Mouse (Mus musculus) fat pad, adult 2 months (tissue): Measurements from ENCODE around the gene Lmf1.

Experiments used
- DNase-seq: peaks from one replicate; pipeline ENCODE4 v3.0.0-alpha.2; 2011; ENCODE audit warnings: low read depth, low spot score; ENCODE audit errors: extremely low read depth

The Lmf1 gene

DNA sequence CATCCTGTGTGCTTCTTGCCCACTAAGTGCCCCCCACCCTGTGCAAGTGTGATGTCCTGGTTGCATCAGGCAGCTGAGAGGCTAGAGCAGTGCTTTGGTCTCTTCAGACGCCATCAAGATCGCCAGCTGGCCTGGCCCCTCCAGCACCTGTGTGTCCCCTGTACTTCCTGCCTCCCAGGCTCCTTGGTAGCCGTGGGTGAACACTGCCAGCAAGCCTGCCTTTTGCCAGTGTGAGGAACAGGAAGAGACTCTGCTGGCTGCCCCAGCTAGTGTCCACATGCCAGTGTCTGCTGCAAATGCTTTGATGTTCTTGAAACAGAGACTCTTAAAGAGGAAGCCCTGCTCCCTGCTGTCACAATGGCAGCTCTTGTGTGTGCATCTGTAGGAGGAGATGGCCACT is 18.7 kb downstream of the Lmf1 start:
- DNase-seq: no peak

DNA sequence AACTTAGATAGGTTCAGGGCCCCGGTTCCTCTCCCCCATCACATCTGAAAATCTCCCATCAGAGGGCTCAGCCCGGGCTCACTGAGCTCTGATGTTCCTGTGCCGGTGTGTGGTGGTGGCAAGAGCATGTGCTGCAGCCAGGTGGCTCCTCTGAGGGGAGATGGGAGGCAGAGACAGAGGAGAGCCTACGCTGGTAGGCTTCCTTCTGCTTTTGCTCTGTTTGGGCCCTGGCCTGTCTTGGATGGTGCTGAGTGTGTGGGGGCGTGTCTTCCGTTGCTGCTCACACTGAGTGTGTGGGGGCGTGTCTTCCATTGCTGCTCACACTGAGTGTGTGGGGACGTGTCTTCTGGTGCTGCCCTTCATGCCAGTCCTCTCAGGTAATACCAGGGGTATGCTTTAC is 23.5 kb downstream of the Lmf1 start:
- DNase-seq: no peak

GRCm38 (mm10) chr17:25604234-25604633 is 25.3 kb downstream of the Lmf1 start:
- no peak for DNase-seq

DNA sequence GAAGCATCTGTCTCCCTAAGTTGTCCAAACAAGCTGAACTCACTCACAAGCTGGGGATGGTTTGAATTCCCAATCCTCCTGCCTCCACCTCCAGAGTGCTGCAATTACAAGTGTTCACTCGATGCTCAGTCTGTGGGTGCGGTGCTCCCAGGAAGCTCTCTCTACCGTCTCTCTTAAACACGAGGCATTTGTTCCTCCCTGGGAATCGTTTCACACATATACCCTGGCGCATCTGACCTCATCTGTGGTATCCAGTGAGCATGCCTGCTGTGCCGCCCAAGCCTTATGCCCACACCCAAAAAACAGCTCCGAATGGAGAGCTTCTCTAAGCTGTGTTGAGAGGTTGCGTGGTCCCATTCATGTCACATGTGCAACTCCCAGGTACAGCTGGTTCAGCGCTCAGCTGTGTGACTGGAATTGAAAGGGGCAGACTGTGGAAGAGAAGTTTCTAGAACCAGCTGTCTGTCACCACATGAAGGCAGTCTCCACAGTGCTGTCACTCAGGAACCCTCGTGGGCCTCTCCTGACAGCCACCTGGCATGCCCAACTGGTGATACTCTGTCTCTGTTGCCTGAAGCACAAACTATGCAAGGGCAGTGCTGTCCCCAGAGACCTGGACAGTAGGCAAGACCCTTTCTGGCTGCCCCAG is 29.4 kb downstream of the Lmf1 start:
- DNase-seq: no peak

DNA sequence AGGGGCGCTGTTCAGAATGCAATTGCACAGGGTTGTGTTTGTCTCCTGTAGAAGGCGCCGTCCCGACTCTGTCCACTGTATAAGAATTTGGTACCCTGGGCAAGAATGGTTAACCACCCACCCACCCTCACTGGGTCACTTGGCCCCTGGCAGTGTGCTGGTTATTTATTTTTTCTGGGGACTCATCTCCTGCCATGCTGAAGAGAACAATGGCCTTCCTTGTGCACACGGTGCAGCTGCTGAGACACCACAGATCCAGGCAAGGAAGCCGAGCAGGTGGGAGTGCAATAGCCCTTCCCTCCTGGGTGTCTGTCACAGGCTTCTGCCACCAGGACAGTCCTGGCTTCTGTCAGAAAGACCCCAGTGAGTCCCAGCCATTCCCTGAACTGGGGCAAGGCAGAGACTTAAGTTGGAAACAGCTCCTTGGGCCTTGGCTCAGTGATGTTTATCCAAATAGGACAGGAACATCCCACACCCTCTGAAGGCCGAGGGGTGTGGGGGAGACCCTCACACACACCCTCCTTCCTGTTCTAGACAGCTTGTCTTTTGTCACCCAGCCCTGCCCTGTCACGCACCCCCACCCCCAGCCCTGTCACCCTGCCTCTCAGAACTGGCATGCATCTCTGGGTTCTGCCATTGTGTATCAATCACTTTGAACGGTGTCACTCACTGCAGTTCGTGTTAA is 30.1 kb downstream of the Lmf1 start:
- no peak for DNase-seq

DNA sequence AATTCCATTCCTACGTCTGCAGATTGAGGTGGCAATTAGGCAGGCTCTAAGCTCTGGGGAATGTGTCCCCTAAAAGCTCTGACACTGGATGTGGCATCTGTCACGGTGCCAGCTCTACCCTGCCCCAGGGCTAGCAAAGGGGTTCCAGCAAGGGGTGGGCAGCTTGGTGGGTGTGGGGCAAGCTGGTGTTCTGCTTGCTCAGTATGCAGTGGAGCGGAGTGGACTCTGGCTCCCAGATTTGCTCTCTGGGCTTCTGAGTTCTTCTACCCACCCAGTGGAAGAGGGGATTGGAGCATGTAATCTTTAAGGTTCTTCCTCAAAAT is 30.6 kb downstream of the Lmf1 start:
- DNase-seq: no peak

DNA sequence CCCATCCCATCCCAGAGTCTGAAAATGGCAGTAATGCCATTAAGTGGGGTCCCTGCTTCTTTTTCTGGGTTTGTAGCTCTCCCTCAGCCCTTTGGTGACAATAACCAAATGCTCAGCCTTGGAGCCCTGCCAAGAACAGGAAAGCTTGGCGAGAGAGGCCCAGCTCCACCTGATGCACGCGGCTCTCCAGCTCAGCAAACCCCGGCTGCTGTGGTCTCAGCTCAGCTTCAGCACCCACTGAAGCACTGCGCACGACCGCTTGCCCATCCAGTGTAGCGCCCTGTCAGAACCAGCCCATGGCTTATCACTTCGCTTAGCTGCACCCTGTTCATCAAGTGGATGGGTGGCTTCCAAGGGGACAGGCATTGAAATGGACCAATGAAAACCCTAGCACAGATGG is 31.3 kb downstream of the Lmf1 start:
- no peak for DNase-seq

DNA sequence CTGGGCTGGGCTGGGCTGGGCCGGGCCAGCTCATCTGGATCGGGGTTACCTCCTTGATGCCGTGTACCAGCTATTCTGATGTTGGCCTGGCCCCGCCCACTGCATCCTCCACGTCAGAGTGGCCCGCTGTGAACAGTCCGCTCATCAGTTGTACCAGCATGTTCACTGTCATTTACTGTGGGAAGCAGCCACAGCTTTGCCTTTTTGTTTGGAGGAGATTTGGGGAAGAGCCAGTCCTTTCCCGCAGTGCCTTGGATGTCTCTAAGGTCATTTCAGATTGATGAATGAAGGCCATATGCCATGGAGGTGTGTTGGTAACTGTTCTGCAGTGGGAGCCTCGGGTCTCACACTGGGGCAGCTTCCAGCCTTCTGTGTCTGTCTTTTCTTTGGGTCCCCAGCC is 33.7 kb downstream of the Lmf1 start:
- no peak for DNase-seq

- no peak for DNase-seq
Observed at GRCm38 (mm10) chr17:25613323-25613722, 34.4 kb downstream of the Lmf1 start.

GRCm38 (mm10) chr17:25614723-25615510 is 36.0 kb downstream of the Lmf1 start:
- no peak for DNase-seq

DNA sequence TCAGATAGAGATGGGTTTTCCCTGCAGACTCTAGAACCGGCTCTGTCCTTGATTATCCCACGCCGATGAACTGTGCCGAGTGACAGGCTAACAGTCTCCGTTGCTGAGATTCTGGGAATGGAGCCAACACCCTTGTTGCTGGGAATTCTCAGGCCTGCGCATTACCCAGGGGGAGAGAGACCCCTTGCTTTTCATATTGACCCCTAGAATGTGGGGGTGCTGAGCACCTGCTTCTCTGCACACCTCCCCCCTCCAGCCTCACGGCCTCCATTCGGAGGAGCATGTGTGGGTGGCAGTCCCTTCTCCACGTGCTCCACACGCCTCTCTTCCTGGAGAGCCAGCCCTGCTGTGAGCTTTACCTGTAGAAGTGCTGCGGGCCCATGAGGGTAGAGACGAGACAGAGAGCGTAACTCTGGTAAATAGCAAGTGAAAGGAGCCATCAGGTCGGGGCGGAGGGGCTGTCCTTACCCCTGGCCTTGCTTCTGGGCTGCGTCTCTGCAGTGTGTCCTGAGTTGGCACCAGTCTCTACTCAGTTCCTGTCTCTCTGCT is 39.7 kb downstream of the Lmf1 start:
- no peak for DNase-seq

- no peak for DNase-seq
Observed at GRCm38 (mm10) chr17:25623441-25623840, 44.6 kb downstream of the Lmf1 start.

- no peak for DNase-seq
Observed at GRCm38 (mm10) chr17:25623935-25624334, 45.0 kb downstream of the Lmf1 start.

GRCm38 (mm10) chr17:25624446-25625119 is 45.7 kb downstream of the Lmf1 start:
- no peak for DNase-seq

DNA sequence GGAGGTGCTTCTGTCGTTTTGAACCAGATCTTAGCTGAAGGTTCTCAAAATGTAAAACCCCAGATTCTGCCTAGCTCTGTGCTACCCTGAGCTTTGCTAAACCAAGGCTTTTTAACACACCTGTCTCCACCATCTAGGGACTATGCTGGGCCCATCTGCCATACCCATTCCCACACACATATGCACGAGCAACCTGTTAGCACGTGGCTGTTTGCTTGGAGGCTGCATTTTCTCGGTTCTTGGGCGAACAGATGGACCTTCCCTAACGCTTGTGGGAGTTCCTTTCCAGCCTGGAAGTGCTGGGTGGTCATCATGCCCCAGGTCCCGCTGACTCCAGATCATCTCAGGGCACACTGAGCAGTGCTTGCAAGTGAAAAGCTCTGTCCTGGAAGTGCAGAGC is 46.4 kb downstream of the Lmf1 start:
- DNase-seq: no peak

DNA sequence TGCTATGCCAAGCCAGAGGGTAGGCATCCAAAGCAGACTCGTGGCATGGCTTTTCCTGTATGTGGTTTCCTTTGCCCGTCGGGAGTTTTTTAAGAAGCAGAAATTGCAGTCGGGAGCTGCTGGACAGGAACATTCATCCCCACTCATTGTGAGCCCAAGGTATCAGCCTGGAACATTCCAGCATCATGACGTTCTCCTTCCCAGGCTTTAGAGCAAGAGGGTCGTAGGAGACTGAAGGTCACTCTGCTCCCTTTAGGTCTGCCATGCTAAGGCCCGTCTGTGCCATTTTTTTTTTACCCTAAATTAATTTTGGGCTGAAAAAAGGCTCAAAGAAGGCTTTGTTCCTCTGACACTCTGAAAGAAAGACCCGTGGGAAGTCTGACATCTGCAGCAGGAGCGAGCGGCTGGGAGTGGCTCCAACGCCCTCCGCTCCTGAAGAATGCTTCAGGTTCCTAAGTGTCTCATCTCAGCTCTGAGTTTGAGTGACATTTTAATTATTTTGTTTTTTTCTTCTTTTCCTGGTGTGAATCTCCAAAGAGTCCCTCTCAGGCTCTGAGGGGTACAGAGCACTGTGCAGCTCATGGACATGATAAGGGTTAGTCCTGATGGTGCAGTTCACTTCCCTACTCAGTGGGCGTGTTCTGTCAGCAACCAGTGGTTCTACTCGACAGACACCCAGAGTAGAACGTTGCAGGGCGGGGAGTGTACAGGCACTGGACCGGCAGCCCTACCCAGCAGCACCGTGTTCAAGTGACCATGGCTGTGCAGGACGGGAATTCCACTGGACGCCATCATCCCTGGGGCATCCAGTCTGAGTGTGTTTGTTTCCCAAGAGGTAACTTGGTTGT is 47.5 kb downstream of the Lmf1 start:
- no peak for DNase-seq

- no peak for DNase-seq
Observed at GRCm38 (mm10) chr17:25630313-25630712, 51.4 kb downstream of the Lmf1 start.

DNA sequence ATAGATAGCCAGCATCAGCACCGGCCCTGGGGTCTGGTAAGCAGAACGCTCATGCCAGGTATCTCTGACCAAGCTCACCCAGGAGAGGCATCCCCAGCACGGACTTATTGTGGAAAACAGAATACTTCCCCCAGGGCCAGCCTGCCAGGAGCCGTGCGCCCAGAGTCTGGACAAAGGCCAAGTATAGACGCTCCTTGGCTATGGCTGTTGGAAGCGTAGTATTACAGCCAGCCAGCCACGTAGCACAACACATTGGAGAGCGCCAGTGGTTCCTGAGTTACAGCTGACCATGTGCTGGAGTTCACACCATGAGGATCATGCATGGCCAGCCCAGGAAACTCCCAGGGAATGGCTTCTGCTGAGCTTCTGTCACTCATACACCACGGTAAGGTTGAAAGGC is 55.2 kb downstream of the Lmf1 start:
- DNase-seq: no peak

DNA sequence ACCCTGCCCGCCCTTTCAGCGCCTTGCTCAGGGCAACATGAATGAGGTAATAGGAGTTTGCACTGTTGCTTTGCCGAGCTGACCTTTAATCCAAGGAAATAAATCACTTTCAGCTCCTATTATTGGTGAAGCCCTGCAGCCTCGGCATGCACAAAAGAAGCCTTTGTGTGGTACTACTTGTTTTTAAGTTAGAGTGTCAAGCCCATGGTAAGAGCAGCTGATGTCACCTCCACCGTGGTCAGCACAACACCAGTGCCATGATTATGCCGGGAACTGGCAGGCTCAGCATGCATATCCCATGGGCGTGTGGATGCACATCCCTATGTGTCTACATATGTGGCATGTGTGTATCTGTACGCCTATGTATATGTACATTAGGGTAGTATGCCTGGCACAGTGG is 56.5 kb downstream of the Lmf1 start:
- no peak for DNase-seq

GRCm38 (mm10) chr17:25635806-25636205 is 56.9 kb downstream of the Lmf1 start:
- DNase-seq: no peak

GRCm38 (mm10) chr17:25637986-25638385 is 59.1 kb downstream of the Lmf1 start:
- DNase-seq: no peak
